Mouse (Mus musculus) forebrain, embryonic 13.5 days (tissue): ENCODE results near the gene Crabp1. TPM values are rescaled to one million over a fixed set of nuclear protein-coding genes. Genes with fewer than 3 reads are reported as not detected.

Source experiments
- ATAC-seq: fragments of 200-750 bp; cut with Nextera tagmentation; 2 replicates; pipeline ENCODE4 v1.8.0; 2017
- H3K27ac ChIP-seq: fragments of 300-500 bp; sonication (generic); 2 replicates; pipeline ENCODE4 v1.5.1; 2015; ENCODE audit warnings: inconsistent platforms, mild to moderate bottlenecking, moderate library complexity
- H3K27me3 ChIP-seq: fragments of 300-500 bp; sonication (generic); 2 replicates; pipeline ENCODE4 v1.6.1; 2015; ENCODE audit warnings: mild to moderate bottlenecking, inconsistent platforms
- H3K36me3 ChIP-seq: fragments of 300-500 bp; sonication (generic); 2 replicates; pipeline ENCODE4 v1.6.1; 2015; ENCODE audit warnings: mild to moderate bottlenecking, inconsistent platforms; ENCODE audit not compliant: poor library complexity, severe bottlenecking
- H3K4me1 ChIP-seq: fragments of 300-500 bp; sonication (generic); 2 replicates; pipeline ENCODE4 v1.6.1; 2015; ENCODE audit warnings: inconsistent platforms
- H3K4me2 ChIP-seq: fragments of 300-500 bp; sonication (generic); 2 replicates; pipeline ENCODE4 v1.6.1; 2015; ENCODE audit warnings: inconsistent platforms, mild to moderate bottlenecking, moderate library complexity
- H3K4me3 ChIP-seq: fragments of 300-500 bp; sonication (generic); 2 replicates; pipeline ENCODE4 v1.5.1; 2015; ENCODE audit warnings: mild to moderate bottlenecking, inconsistent platforms
- H3K9ac ChIP-seq: fragments of 300-500 bp; sonication (generic); 2 replicates; pipeline ENCODE4 v1.6.1; 2015; ENCODE audit warnings: mild to moderate bottlenecking, inconsistent platforms
- H3K9me3 ChIP-seq: fragments of 300-500 bp; sonication (generic); replicated peaks from 2 replicates; pipeline ENCODE4 v1.6.1; 2016; ENCODE audit warnings: inconsistent platforms
- WGBS: fragments of 180-500 bp; shearing (Covaris S2); methylation state at CpG from one replicate; pipeline ENCODE4 v1.1.7; 2015; 5-methylcytosine and 5-hydroxymethylcytosine counted together
- polyA plus RNA-seq: library from polyadenylated mRNA; unstranded; fragments of >200 nt; fragmentation: Nextera tagmentation; extraction: Ambion mirVana; gene quantifications from 2 replicates; pipeline ENCODE4 v1.2.1, GENCODE M21; 2015

Gene Crabp1
- polyA plus RNA-seq, 1 experiment from 2014 or later: 34.3 TPM

DNA sequence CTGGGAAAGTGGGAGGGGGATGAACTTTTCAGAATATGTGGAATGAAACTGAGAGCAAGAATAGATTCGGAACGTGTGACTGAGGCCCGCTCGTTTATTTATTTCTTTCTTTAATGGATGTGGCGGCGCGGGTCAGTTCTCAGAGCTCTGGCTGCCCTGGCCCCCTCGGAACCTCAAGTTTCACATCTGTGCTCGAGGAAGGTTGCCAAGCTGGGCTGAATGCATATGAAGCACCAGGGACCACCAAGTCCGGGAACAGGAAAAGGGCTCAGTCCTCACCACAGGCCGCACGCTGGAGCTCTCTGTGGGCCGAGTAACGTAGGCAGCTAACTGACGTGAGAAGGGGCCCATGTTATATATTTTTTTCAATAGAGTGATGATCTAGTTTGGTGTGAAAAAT is 18.0 kb downstream of the Crabp1 start:
- Histone ChIP-seq H3K4me2 (no peak overlapping the region), H3K27me3 (no peaks in the 10 kb centered on the region), H3K27ac (no peak overlapping the region), H3K4me3 (no peak overlapping the region), H3K4me1 (0 out of 2 replicates have a peak, but pooled peaks cover 4% of the 10 kb centered on the region), H3K9ac (no peak overlapping the region), H3K36me3 (no peaks in the 10 kb centered on the region), H3K9me3 (no peaks in the 10 kb centered on the region)
- 57% methylated on average over 15 of the region's 15 CpGs for WGBS
- ATAC-seq: no peak

DNA sequence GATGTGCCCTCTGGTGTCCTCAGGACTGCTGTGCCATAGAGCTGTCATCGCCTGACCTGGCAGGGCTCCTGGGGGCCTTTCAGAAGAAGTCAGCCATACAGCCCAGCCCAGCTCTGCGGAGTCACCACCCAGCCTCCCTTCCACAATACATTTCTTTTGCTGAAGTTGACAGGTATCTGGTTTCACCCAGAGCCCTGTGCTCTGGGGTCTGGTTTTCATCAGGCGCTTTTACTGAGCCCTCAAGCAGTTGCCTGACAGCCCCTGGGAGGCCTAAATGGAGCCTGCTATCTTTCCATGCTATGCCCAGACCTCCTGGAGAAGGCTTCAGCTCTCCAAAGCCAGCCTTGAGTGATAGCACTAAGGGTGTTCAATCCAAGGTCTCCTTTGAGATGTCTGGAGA is 19.5 kb downstream of the Crabp1 start:
- Histone ChIP-seq H3K4me1 (peaks cover 10% of the 10 kb centered on the region), H3K27ac (no peak overlapping the region), H3K4me3 (no peak overlapping the region), H3K9ac (no peak overlapping the region), H3K4me2 (no peak overlapping the region), H3K27me3 (no peaks in the 10 kb centered on the region), H3K36me3 (no peaks in the 10 kb centered on the region), H3K9me3 (no peaks in the 10 kb centered on the region)
- 64% methylated on average over 3 of the region's 3 CpGs for WGBS
- ATAC-seq: no peak

DNA sequence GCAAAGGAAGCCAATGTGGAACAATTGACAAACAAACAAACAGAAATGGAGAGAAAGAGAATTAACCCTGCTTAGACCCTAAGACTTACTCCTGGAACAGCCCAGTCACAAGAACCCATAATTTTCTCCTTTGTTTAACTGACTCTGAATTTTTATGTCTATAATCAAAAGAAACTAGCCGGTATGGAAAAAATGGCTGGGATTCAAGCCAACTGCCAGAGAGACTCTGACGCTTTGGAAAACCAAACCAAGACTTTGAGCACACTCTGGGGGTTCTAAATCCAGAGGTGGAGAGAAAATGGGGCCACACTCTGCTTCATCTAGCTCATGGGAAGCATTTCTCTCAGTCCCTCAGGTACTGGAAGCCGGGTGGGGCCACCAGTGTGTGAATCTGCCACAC is 20.7 kb downstream of the Crabp1 start:
- 87% methylated on average over 3 of the region's 3 CpGs for whole genome bisulfite sequencing
- Histone ChIP-seq H3K36me3 (no peaks in the 10 kb centered on the region), H3K9ac (no peak overlapping the region), H3K9me3 (no peaks in the 10 kb centered on the region), H3K4me1 (peaks cover 10% of the 10 kb centered on the region), H3K4me3 (no peak overlapping the region), H3K27ac (no peak overlapping the region), H3K27me3 (no peaks in the 10 kb centered on the region), H3K4me2 (no peak overlapping the region)
- no peak for ATAC-seq

DNA sequence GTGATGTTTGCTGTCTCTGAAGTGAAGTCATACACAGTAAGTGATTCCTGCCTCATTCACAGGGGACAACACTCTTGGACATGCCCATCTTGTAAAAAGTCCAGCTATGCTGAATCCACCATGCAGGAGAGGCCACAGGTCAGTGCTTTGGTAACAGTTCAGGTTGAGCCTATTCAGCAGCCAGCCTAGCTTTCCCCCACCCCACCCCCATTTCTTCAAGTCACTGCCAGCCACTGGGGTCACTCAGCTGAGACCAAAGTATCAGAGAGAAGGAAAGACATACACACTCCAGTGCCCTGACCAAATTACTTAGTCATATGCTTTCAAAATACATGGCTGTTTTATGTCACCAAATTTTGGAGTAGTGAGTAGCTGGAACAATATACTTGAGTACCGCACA is 21.5 kb downstream of the Crabp1 start:
- ATAC-seq: no peak
- no peak overlapping the region for H3K4me2 ChIP-seq
- H3K9me3 ChIP-seq: no peaks in the 10 kb centered on the region
- H3K9ac ChIP-seq: no peak overlapping the region
- H3K4me1 ChIP-seq: peaks cover 10% of the 10 kb centered on the region
- H3K4me3 ChIP-seq: no peak overlapping the region
- no peak overlapping the region for H3K27ac ChIP-seq
- H3K36me3 ChIP-seq: no peaks in the 10 kb centered on the region
- no peaks in the 10 kb centered on the region for H3K27me3 ChIP-seq
- WGBS: 98% methylated on average over 1 of the region's 1 CpGs

DNA sequence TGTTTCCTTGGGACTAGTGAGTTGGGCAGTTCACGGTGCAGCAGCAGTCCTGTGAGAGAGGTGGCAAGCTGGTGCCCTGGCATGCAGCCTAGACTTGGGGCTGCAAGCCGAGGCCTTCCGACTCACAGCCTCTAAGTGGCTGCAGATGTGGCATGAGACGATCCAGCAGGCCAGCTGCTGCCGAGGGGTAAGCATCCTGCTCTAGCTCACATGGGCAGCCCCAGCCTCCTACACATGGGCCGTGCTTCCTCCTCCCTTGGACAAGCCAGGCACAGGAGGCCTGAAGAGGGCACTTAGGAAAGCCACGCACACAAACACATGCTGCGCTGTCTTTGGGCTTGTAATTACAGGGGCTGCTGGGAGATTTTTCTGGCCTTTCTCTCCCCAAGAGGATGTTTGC is 23.2 kb downstream of the Crabp1 start:
- 26% methylated on average over 8 of the region's 8 CpGs for WGBS
- no peaks in the 10 kb centered on the region for H3K36me3 ChIP-seq
- no peak overlapping the region; the same call in 1 of the 2 replicates for H3K27ac ChIP-seq
- H3K9me3 ChIP-seq: no peaks in the 10 kb centered on the region
- peaks cover 8% of the 10 kb centered on the region for H3K4me1 ChIP-seq
- H3K4me2 ChIP-seq: no peak overlapping the region
- no peak overlapping the region for H3K4me3 ChIP-seq
- peak; percentile 41; the same call in 1 of the 2 replicates for ATAC-seq
- H3K9ac ChIP-seq: no peak overlapping the region
- no peaks in the 10 kb centered on the region for H3K27me3 ChIP-seq

DNA sequence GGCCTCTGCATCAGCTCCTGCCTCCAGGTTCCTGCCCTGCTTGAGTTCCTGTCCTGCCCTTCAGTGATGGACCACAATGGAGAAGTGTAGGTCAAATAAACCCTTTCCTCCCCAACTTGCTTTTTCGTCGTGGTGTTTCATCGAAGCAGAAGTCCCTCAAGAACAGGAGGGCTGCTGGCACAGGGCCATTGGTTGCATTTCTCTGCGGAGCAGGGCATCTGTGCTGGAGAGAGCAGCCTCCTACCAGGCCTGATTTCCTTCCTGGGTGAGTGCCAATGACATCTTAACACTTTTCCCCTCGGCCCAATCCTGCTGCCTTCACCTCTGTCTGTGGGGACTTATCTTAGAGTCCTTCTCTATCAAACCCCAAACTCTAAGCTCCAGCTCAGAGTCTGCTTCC is 25.7 kb downstream of the Crabp1 start:
- Histone ChIP-seq H3K27me3 (no peaks in the 10 kb centered on the region), H3K4me1 (peaks cover 8% of the 10 kb centered on the region), H3K4me2 (no peak overlapping the region), H3K4me3 (no peak overlapping the region), H3K9me3 (no peaks in the 10 kb centered on the region), H3K9ac (no peak overlapping the region), H3K36me3 (no peaks in the 10 kb centered on the region), H3K27ac (no peak overlapping the region)
- WGBS: 69% methylated on average over 5 of the region's 5 CpGs
- ATAC-seq: no peak

DNA sequence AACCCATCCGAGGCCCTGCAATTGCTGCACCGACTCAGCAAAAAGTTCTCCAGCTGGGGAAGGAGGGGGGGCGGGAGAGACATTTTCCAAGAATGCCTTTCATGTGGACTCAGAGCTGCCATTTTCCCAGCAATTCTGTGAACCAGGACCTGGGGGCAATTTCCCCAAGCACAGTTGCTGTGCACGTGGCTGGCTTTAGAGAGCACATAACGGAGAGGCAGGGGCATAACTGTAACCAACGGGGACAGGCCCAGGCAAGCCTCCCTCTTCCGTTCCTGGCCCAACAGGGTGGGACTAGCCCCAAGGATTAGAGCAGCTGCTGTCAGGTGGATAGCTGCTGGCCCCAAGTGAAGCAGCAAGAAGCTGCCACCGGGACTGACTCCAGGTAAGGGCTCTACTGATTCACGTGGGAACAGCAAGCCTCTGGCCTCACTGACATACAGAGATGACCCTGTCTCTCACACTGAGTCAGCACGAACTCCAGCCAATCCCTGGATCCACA is 37.0 kb downstream of the Crabp1 start:
- Histone ChIP-seq H3K4me1 (no peaks in the 10 kb centered on the region), H3K4me2 (no peak overlapping the region), H3K9ac (no peak overlapping the region), H3K27me3 (no peaks in the 10 kb centered on the region), H3K27ac (no peak overlapping the region), H3K4me3 (no peak overlapping the region), H3K36me3 (no peaks in the 10 kb centered on the region), H3K9me3 (no peaks in the 10 kb centered on the region)
- 43% methylated on average over 10 of the region's 10 CpGs for WGBS
- ATAC-seq: no peak

DNA sequence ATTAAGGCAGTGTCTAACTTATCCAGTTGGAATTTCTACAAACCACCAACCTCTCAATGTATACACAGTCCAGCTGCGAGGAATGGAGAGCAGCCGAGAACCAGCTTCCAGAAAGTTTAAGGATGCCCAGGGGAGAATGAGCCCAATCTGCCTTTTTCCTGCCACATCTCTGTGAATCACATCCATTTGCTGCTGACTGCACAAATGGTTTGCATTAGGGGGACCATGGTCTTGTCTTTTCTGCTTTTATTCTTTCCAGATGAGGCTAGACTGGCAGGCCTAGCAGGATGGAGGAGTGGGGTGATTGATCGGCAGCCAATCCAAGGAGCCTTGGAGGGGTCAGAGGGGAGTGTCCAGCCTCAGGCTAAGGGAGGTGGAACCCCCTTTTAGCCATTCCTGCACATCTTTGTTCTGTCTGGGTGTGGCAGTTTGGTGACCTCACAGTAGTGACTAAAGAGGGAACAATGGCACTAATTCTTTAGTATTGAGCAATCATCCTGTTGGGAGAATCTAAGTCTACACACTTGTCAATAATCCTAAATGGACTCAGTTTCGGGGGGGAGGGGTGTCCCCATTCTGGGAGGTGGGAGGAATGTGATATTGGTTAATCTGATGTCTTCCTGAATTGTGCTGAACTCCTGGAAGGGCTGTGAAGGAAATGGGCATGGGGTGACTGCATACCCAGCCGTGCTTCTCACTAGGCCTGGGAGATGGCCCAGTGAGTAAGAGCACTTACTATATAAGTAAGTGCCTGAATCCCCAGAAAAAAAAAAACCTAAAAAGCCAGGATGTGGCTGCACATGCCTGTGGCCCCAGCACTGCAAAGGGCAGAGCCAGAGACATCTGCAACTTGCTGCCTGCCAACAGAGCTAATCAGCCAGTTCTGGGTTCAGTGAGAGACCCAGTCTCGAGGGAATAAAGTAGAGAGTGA is 38.5 kb downstream of the Crabp1 start:
- Histone ChIP-seq H3K9ac (no peak overlapping the region), H3K36me3 (no peaks in the 10 kb centered on the region), H3K9me3 (no peaks in the 10 kb centered on the region), H3K4me3 (no peak overlapping the region), H3K4me2 (no peak overlapping the region), H3K27ac (no peak overlapping the region), H3K27me3 (no peaks in the 10 kb centered on the region), H3K4me1 (no peaks in the 10 kb centered on the region)
- ATAC-seq: no peak
- 71% methylated on average over 6 of the region's 6 CpGs for WGBS

DNA sequence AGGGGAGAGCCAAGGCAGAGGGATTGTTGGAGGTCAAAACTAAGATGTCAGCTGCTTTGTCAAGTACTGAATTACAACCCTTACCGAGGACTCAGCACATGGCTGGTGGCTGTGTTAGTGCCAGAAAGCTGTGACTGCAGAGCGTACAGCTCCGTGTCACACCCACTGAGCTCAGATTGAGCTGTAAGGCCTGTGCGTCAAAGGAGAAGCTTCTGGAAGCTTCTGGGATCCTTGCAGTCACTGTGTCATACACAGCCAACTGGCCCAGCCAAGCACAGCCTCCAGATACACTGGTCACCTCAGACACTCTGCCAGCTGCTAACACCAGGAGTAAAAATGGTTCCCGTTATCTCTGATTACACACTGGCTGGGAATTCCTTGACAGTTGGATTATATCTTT is 39.8 kb downstream of the Crabp1 start:
- Histone ChIP-seq H3K36me3 (no peaks in the 10 kb centered on the region), H3K9ac (no peak overlapping the region), H3K27ac (no peak overlapping the region), H3K27me3 (no peaks in the 10 kb centered on the region), H3K4me3 (no peak overlapping the region), H3K4me1 (no peaks in the 10 kb centered on the region), H3K4me2 (no peak overlapping the region), H3K9me3 (no peaks in the 10 kb centered on the region)
- 91% methylated on average over 5 of the region's 5 CpGs for WGBS
- ATAC-seq: no peak

DNA sequence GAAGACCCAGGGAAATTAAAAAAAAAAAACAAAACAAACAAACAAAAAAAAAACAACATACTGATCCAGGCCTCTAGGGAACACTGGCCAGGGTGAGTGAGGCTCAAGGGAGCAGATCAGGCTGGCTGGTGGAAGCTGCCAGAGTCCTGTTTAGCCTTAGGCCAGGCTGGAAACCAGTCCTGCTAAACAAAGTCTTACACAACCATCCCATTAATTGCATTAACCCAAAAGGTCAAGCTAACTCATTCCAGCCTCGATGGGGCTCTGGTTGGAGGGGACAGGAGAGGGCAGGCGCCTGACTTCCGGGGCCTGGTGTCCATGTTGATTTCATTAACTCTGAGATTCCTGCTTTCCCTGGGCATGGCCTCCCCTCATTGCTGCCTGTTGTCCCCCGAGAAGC is 43.2 kb downstream of the Crabp1 start:
- H3K36me3 ChIP-seq: no peaks in the 10 kb centered on the region
- 56% methylated on average over 4 of the region's 4 CpGs for WGBS
- no peak overlapping the region for H3K4me3 ChIP-seq
- H3K4me1 ChIP-seq: no peaks in the 10 kb centered on the region
- ATAC-seq: no peak
- no peaks in the 10 kb centered on the region for H3K9me3 ChIP-seq
- H3K27ac ChIP-seq: no peak overlapping the region
- H3K4me2 ChIP-seq: no peak overlapping the region
- H3K9ac ChIP-seq: no peak overlapping the region
- no peaks in the 10 kb centered on the region for H3K27me3 ChIP-seq

DNA sequence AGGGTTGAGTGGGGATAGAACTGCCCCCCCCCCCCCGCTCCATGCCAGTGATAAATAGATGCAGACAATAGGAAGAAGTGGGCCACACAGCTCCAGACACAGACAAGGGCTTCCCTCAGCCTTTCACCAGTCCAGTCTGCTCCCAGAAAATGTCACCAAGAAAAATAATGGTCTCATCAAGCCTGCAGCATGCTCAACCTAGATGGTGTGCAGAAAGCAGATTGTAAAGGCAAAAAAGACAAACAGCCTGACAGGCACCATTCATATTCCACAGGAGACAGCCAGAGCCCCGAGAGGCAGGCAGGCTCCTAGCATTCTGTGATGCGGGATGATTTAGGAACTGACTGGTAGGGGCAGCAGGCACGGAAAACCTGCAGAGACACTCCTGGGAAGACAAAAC is 45.4 kb downstream of the Crabp1 start:
- ATAC-seq: no peak

DNA sequence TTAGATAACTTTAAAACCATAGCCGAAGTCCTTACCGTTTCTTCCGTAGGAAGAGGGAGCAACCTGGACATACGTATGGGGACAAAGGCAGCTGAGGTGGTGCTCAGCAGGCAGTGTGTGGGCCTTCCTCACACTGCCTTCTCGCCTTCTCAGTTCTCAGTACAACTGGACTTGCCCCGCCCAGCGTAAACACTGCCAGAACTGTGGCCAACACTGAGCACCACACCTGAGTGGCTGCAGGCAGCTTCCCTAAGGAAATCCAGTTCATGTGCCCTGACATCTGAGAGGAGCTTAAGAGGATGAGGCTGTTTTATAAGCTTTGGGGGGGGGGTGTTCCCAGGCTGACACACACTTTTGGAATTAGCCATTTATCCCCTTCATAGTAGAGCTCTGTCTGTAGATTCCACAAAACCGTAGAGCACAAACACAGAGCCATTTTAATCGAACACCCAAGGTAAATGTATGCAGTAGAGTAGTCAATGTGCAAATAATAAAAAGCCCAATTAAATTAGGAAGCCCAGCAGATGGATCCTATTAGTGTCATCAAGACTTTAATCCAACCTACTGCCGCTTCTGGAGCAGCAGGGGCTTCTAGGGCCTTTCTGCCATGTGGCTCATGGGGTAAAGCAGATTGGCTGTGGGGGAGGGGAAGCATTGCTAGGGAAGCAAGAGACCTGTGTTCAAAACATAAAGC is 52.1 kb downstream of the Crabp1 start:
- Histone ChIP-seq H3K4me3 (no peak overlapping the region), H3K9me3 (no peaks in the 10 kb centered on the region), H3K36me3 (no peaks in the 10 kb centered on the region), H3K27me3 (peaks cover 7% of the 10 kb centered on the region; the same call in 1 of the 2 replicates), H3K9ac (no peak overlapping the region), H3K27ac (0 out of 2 replicates have a peak overlapping the region, but pooled peaks have one; percentile 10), H3K4me1 (no peaks in the 10 kb centered on the region), H3K4me2 (no peak overlapping the region)
- 64% methylated on average over 10 of the region's 10 CpGs for WGBS
- no peak for ATAC-seq

More for the DNA sequence above, 45.4 kb downstream of the Crabp1 start:
- Histone ChIP-seq H3K4me1 (no peaks in the 10 kb centered on the region), H3K4me2 (no peak overlapping the region), H3K36me3 (no peaks in the 10 kb centered on the region), H3K27me3 (no peaks in the 10 kb centered on the region), H3K4me3 (no peak overlapping the region), H3K9me3 (no peaks in the 10 kb centered on the region), H3K9ac (no peak overlapping the region), H3K27ac (no peak overlapping the region)
- 40% methylated on average over 4 of the region's 4 CpGs for WGBS
